Mouse (Mus musculus): ENCODE measurements around the gene Lrp5.

The Lrp5 gene

DNA sequence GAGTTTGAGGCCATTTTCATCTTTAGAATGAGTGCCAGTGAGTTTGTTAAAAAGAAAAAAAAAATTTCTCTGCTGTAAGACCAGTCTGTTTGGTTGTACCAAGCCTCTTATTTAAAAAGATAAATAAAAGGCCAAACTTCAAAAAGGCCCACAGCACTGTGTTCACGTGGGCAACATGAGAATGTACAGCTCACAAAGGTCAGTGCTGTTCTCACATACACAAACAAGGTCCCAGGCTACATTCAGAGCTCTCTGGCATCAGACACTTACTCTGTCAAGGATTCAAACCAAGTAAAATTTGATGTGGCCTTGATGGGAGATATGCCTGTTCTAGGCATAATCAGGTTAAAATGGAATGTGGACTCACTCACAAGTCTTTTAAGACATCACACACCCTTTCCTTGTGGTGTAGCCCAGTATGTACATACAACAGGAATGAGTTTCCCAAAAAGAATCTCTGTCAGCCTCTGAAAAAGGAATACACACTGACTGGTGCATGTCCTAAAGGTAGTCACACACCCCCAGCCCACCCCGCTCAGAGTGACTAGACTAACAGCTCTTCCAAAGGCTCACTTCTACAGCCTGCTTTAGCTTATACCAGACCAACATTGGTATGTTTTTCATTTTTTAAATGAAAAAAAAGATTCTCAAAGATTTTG, 130.1 kb downstream of the Lrp5 start:
- no peak for DNase-seq (ENCODE audit: low read depth)

GRCm38 (mm10) chr19:3554785-3555184, 131.6 kb downstream of the Lrp5 start:
- DNase-seq (ENCODE audit: low read depth) = no peak

- no peak for DNase-seq (ENCODE audit: low read depth)
Measured at GRCm38 (mm10) chr19:3551573-3552159, 134.7 kb downstream of the Lrp5 start.

DNA sequence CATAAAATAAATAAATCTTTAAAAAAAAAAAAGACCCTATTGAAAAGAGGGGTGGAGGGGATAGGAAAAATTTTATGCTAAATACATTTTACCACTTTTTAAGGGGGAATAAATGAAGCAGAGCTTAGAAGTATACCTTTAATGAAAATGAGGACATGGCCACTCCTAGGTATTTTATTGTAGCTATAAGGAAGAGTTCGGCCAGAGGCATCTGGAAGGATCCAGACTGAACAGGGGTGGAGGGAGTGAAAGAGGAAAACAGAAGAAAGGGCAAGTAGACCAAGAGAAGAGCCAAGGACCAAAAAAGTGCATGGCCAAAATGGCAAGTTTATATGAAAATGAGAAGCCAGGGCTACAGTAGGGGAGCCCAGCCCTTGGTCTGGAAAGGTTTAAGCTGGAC, 136.3 kb downstream of the Lrp5 start:
- no peak for DNase-seq (ENCODE audit: low read depth)

DNA sequence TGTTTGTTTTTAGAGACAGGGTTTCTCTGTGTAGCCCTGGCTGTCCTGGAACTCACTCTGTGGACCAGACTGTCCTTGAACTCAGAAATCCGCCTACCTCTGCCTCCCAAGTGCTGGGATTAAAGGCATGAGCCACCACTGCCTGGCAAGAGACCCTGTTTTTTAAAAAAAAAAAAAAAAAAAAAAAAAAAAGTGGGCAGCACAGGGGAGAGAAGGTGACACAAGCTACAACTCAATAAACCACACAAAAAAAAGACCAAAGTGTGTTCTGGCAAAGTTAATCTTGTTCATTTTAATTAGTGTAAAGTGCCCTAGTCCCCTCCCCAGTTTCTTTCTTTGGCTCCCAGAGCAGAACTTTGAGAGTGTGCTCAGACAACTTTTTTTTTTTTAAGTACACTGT, 137.1 kb downstream of the Lrp5 start:
- DNase-seq (ENCODE audit: low read depth) = no peak

- no peak for DNase-seq (ENCODE audit: low read depth)
Measured at GRCm38 (mm10) chr19:3548311-3548710, 138.1 kb downstream of the Lrp5 start.

- DNase-seq (ENCODE audit: low read depth) = no peak
Measured at GRCm38 (mm10) chr19:3544995-3545394, 141.4 kb downstream of the Lrp5 start.

DNA sequence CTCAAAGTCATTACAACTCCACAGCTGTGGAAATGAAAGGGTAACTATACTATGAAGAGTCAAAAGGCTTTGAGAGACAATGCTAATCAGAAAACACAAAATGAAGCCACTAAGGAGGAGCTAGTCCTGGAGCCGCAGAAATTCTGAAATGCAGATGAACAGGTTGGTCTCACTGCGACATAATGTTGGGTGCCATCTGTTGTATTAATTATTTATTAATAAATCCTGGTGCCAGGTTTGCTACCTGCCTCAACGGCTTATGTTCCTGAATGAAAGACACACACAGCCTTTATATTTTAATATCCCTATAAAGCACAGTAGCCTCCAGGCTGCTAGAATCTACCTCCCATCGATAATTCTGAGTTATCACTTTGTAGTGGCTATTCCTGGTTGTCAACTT, 143.8 kb downstream of the Lrp5 start:
- DNase-seq (ENCODE audit: low read depth) = no peak

- DNase-seq (ENCODE audit: low read depth) = no peak
Measured at GRCm38 (mm10) chr19:3540997-3541396, 145.4 kb downstream of the Lrp5 start.

- no peak for DNase-seq (ENCODE audit: low read depth)
Measured at GRCm38 (mm10) chr19:3540254-3540653, 146.1 kb downstream of the Lrp5 start.

DNA sequence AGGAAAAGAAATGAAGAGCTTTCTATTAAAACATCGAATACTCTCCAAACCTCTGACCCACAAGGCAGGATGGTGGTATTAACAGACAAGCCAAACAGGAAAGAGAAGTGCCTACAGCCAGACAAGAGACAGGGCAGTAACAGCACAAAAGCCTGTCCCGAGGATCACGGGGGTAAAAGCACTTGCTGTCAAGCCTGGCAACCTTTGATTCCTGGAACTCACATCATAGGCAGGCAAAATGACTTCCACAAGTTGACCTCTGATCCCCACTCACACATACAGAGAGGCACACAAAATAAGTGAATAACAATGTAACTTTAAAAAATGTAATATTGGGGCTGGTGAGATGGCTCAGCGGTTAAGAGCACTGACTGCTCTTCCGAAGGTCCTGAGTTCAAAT, 146.9 kb downstream of the Lrp5 start:
- no peak for DNase-seq (ENCODE audit: low read depth)

DNA sequence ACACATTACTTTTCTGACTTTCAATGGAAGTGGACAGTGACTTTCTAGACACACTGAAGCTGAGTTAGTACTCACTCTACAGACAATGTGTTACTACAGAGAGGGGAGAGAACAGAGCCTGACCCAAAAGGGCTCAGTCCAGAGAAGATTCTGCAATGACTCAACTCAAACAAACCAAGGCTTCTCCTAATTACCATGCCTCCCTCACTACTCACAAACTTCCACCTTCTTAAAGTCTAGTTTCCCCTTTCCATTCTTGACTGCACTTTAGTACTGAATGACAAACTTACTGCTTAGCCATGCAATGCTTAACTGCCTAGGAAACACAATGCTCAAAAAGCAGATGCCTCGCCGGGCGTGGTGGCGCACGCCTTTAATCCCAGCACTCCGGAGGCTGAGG, 148.7 kb downstream of the Lrp5 start:
- no peak for DNase-seq (ENCODE audit: low read depth)

DNA sequence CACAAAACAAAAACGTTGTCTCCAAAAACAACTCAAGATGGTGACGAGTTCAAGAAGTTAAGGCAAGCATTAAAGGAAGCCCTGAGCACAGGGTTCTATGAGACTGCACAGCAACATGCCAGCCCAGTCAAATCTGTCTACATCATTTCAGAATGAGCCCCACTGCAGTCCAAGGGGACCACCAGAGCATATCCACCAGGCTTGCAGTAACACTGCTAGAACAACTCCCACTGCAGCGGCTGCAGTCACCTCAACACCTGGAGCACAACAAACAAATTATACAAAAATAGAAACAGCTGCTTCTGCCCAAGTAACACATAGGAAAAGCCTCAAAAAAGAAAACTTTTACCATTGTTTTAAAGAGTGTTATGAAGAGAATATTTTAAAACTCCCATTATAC, 151.4 kb downstream of the Lrp5 start:
- DNase-seq (ENCODE audit: low read depth) = no peak
